Mouse (Mus musculus) liver, postnatal 0 days (tissue): ENCODE data around the gene Psmd14.

ENCODE experiments used
- CTCF ChIP-seq: sonication (generic); IDR thresholded peaks from 2 replicates; pipeline ENCODE4 v1.5.1; 2016; ENCODE audit warnings: antibody characterized with exemption, low read depth
- EP300 ChIP-seq: IDR thresholded peaks from 2 replicates; pipeline ENCODE4 v1.6.1; 2016; ENCODE audit warnings: antibody characterized with exemption, low read depth, mild to moderate bottlenecking

DNA sequence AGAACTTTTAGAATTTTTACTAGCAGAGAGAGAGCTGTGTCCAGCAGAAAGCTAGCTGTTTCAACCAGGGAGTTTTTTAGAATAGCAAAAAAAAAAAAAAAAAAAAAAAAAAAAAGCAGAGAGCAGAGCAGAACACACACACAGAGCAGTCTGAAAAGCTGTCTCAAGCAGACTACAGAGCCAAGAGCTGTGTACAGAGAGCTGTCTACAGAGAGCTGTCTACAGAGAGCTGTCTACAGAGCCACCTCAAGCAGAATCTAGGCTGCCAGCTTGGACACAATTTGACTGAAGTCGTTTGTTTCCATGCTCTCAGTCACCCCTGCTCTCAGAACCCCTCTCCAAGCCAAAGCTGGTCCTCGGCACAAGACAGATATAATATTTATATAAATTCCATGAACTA lies 35.9 kb downstream of the Psmd14 start:
- no peak for TF ChIP-seq CTCF
- no peak for TF ChIP-seq EP300
